Mouse (Mus musculus): ENCODE data around the gene Eef1akmt4. TPM values are rescaled to one million over a fixed set of nuclear protein-coding genes. Genes with fewer than 3 reads are reported as not detected.

Eef1akmt4 gene
- polyA plus RNA-seq, 1 experiment from 2014 or later = 34.7 TPM

GRCm38 (mm10) chr16:20596687-20597441, 14.5 kb upstream of the Eef1akmt4 start:
- Histone ChIP-seq H3K4me1 (ENCODE audit: control insufficient read depth, insufficient read depth, low read length) (no peaks in the 10 kb centered on the region), H3K27me3 (replicated peaks; ENCODE audit: control insufficient read depth, insufficient read depth, low read length) (peaks cover 5% of the 10 kb centered on the region), H3K4me3 (ENCODE audit: low read length) (no peak overlapping the region), H3K27ac (ENCODE audit: low read length) (no peak overlapping the region), H3K36me3 (ENCODE audit: control insufficient read depth, insufficient read depth, low read length) (no peaks in the 10 kb centered on the region), H3K4me2 (ENCODE audit: low read depth, low read length) (no peak overlapping the region), H3K9me3 (ENCODE audit: control insufficient read depth, low read length) (no peaks in the 10 kb centered on the region), H3K9ac (ENCODE audit: low read depth, low read length) (no peak overlapping the region)
- 55% methylated on average over 7 of the region's 7 CpGs for WGBS
- ATAC-seq = 0 out of 2 replicates have a peak, but pooled peaks have one; percentile 6

DNA sequence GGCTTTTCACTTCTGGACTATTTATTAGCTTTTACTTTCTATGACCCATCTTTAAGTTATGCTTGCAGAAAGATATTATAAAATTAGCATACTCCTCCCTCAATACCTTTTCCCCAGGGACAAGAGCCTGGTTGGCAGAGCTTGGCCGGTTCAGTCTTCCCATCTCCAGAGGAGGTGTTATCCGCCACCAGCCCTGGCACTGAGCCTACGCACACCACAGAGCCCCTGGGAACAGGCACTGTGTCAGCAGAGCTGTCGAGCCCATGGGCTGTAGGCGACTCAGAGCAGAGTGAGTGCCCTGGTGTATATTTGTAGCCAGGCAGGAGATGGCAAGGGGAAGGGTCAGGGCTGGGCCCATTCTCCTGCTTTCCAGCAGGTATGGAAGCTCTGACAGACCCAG, 10.9 kb upstream of the Eef1akmt4 start:
- no peak overlapping the region for H3K27ac ChIP-seq (ENCODE audit: low read length)
- H3K9ac ChIP-seq (ENCODE audit: low read depth, low read length) = no peak overlapping the region
- no peak for ATAC-seq
- H3K27me3 ChIP-seq (replicated peaks; ENCODE audit: control insufficient read depth, insufficient read depth, low read length) = no peaks in the 10 kb centered on the region
- no peak overlapping the region for H3K4me3 ChIP-seq (ENCODE audit: low read length)
- 76% methylated on average over 5 of the region's 5 CpGs for WGBS
- no peak overlapping the region for H3K4me2 ChIP-seq (ENCODE audit: low read depth, low read length)
- H3K36me3 ChIP-seq (ENCODE audit: control insufficient read depth, insufficient read depth, low read length) = no peaks in the 10 kb centered on the region; the same call in 1 of the 2 replicates
- H3K4me1 ChIP-seq (ENCODE audit: control insufficient read depth, insufficient read depth, low read length) = no peaks in the 10 kb centered on the region
- no peaks in the 10 kb centered on the region for H3K9me3 ChIP-seq (ENCODE audit: control insufficient read depth, low read length)

GRCm38 (mm10) chr16:20604705-20605104, 6.7 kb upstream of the Eef1akmt4 start:
- Histone ChIP-seq H3K27me3 (replicated peaks; ENCODE audit: control insufficient read depth, insufficient read depth, low read length) (no peaks in the 10 kb centered on the region), H3K9me3 (ENCODE audit: control insufficient read depth, low read length) (no peaks in the 10 kb centered on the region), H3K4me3 (ENCODE audit: low read length) (no peak overlapping the region), H3K9ac (ENCODE audit: low read depth, low read length) (no peak overlapping the region), H3K4me1 (ENCODE audit: control insufficient read depth, insufficient read depth, low read length) (0 out of 2 replicates have a peak, but pooled peaks cover 3% of the 10 kb centered on the region), H3K36me3 (ENCODE audit: control insufficient read depth, insufficient read depth, low read length) (peaks cover 6% of the 10 kb centered on the region), H3K4me2 (ENCODE audit: low read depth, low read length) (no peak overlapping the region), H3K27ac (ENCODE audit: low read length) (no peak overlapping the region)
- WGBS = 71% methylated on average over 9 of the region's 9 CpGs
- ATAC-seq = no peak

DNA sequence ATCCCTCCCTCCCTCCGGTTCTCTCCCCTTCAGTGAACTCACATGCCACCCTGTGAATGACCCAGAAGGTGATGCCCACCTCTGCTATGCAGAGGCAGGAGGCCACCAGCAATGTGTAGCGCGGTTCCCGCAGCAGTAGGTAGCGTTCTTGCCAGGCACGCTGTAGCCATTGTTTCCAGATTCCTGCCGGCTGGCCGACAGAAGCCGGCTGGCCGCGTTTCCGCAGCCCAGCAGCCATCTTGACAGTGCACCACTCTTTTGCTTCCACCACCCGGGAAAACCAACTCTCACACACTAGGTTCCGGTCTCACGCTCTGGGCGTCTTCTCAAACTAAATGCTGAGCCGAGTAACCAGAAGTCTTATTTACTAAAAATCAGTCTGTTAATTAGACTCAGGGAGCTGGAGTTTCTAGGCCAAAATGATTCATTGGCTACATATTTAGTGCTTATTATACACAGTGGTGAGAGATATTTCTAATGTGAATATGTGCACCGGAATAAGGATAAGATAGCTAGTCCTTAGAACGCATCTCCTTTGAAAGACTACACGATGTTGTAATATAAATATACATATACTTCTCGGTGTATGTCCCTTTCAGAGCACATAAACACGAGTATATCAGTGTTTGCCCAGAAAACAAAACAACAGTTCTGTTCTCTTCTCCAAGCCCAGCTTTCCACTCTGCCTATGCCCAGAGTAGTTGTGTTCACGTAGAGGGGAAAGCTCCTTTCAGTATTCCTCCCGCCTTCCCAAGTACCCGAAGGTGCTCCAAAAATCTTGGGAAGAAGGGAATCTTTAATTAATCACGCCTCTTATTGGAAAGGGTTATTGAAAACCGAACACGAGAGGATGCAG, 664 bp upstream of the Eef1akmt4 start:
- Histone ChIP-seq H3K9ac (ENCODE audit: low read depth, low read length) (peak overlapping the region; percentile 86), H3K4me1 (ENCODE audit: control insufficient read depth, insufficient read depth, low read length) (peaks cover 11% of the 10 kb centered on the region; the same call in 1 of the 2 replicates), H3K36me3 (ENCODE audit: control insufficient read depth, insufficient read depth, low read length) (peaks cover 6% of the 10 kb centered on the region; the same call in 1 of the 2 replicates), H3K9me3 (ENCODE audit: control insufficient read depth, low read length) (no peaks in the 10 kb centered on the region), H3K4me3 (ENCODE audit: low read length) (peak overlapping the region; percentile 91), H3K27ac (ENCODE audit: low read length) (peak overlapping the region; percentile 83), H3K4me2 (ENCODE audit: low read depth, low read length) (peak overlapping the region; percentile 85), H3K27me3 (replicated peaks; ENCODE audit: control insufficient read depth, insufficient read depth, low read length) (no peaks in the 10 kb centered on the region)
- peak; percentile 62 for ATAC-seq
- under 1% methylated on average over 28 of the region's 28 CpGs for WGBS

DNA sequence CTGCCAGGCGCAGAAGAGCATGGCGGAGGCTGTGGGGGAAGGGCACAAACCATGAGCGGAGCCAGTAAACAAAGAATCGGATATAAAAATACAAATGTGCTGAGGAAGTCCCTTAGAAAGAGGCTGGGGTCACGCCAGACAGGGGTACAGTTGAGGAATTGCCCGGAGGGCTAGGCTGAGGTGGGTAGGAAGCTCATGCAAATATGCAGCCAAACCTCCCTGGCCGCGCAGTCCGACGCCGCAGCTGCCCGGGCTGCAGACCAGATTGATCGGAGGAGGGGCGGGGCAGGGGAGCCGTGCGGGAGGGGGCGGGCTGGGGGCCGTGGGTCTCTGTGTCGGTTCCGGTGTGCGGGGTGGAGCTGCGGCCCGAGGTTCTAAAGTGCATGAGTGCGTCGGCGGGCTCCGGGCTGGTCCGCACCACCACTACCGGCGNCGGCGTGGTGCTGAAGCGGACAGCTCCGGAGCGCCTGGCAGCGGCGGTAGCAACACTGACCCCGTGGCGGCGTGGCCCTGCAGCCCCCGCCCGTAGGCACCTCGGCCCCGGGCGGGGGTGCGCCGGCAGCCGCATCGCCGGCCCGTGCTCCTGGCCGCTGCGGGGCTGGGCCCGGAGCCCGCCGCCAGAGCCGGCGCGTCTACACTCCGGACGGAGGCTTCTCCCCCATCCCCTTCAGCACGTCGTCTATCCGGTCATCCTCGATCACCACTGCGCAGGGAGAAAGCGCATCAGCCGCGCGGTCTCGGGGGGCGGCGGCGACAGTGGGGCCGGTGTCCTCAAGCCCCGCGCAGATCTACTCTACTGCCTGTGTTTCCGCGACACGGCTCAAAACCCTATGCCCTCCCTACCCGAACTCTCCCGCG, 8.4 kb downstream of the Eef1akmt4 start:
- peak overlapping the region; percentile 76 for H3K4me3 ChIP-seq (ENCODE audit: low read length)
- no peaks in the 10 kb centered on the region for H3K36me3 ChIP-seq (ENCODE audit: control insufficient read depth, insufficient read depth, low read length)
- H3K9ac ChIP-seq (ENCODE audit: low read depth, low read length) = no peak overlapping the region
- no peak overlapping the region for H3K27ac ChIP-seq (ENCODE audit: low read length)
- peak overlapping the region; percentile 99 for H3K4me2 ChIP-seq (ENCODE audit: low read depth, low read length)
- peaks cover 14% of the 10 kb centered on the region for H3K27me3 ChIP-seq (replicated peaks; ENCODE audit: control insufficient read depth, insufficient read depth, low read length)
- H3K9me3 ChIP-seq (ENCODE audit: control insufficient read depth, low read length) = no peaks in the 10 kb centered on the region
- peaks cover 14% of the 10 kb centered on the region for H3K4me1 ChIP-seq (ENCODE audit: control insufficient read depth, insufficient read depth, low read length)
- WGBS = 2% methylated on average over 80 of the region's 83 CpGs
- peak; percentile 49 for ATAC-seq

DNA sequence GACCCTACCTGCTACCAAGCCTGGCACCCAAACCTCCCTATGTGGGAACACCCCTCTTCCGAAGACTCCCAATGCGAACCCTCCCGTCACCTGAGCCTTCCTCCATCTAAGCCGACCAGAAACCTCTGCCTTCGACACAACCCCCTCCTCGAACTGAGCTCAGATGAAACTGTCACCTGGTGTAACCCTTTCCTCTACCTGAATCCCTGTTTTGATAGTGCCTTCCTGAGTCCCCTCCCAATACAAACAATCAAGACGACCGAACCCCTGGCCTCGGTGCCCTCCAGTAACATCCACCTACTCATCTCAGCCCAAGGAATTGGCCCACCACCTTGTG, 9.0 kb downstream of the Eef1akmt4 start:
- peak overlapping the region; percentile 76 for H3K4me3 ChIP-seq (ENCODE audit: low read length)
- peaks cover 14% of the 10 kb centered on the region for H3K27me3 ChIP-seq (replicated peaks; ENCODE audit: control insufficient read depth, insufficient read depth, low read length)
- H3K36me3 ChIP-seq (ENCODE audit: control insufficient read depth, insufficient read depth, low read length) = no peaks in the 10 kb centered on the region
- no peak overlapping the region for H3K27ac ChIP-seq (ENCODE audit: low read length)
- no peak for ATAC-seq
- H3K4me2 ChIP-seq (ENCODE audit: low read depth, low read length) = peak overlapping the region; percentile 99
- H3K9me3 ChIP-seq (ENCODE audit: control insufficient read depth, low read length) = no peaks in the 10 kb centered on the region
- 2% methylated on average over 9 of the region's 9 CpGs for WGBS
- no peak overlapping the region for H3K9ac ChIP-seq (ENCODE audit: low read depth, low read length)
- H3K4me1 ChIP-seq (ENCODE audit: control insufficient read depth, insufficient read depth, low read length) = peaks cover 14% of the 10 kb centered on the region

DNA sequence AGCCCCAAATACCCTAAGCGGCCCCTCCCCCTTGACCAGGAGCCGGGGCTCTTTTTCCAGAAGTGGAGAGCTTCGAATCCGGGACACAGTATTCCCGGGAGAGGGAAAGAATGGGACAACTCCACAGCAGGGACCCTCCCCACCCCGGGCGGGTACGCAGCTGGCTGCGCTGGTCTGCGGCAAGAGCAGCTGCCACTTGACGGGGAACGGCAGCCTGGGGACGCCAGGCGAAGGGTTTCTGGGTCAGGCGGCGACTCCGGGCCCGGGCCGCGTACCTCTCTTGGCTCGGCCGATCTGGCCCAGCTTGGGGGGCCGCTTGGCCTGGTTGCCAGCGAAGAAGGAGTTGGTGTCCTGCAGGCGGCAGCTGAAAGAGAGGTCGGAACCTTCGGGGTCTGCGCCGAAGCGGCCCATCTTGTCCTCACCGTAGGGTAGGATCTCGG, 9.4 kb downstream of the Eef1akmt4 start:
- peak; percentile 14 for ATAC-seq
- H3K27me3 ChIP-seq (replicated peaks; ENCODE audit: control insufficient read depth, insufficient read depth, low read length) = peaks cover 14% of the 10 kb centered on the region
- no peak overlapping the region; the same call in 1 of the 2 replicates for H3K27ac ChIP-seq (ENCODE audit: low read length)

GRCm38 (mm10) chr16:20621191-20621990, 10.0 kb downstream of the Eef1akmt4 start, which contains the start of gene Camk2n2:
TSS of gene Camk2n2 (minus strand) at chr16:20621287.
- under 1% methylated on average over 81 of the region's 92 CpGs for WGBS
- H3K4me2 ChIP-seq (ENCODE audit: low read depth, low read length) = peak within 1 kb of the TSS; percentile 99
- peaks cover 14% of the 10 kb centered on the region for H3K27me3 ChIP-seq (replicated peaks; ENCODE audit: control insufficient read depth, insufficient read depth, low read length)
- peak; percentile 67 for ATAC-seq
- peak within 1 kb of the TSS; percentile 76 for H3K4me3 ChIP-seq (ENCODE audit: low read length)
- H3K9ac ChIP-seq (ENCODE audit: low read depth, low read length) = peak within 1 kb of the TSS; percentile 78
- H3K4me1 ChIP-seq (ENCODE audit: control insufficient read depth, insufficient read depth, low read length) = peaks cover 14% of the 10 kb centered on the region
- peak within 1 kb of the TSS; percentile 22; the same call in 1 of the 2 replicates for H3K27ac ChIP-seq (ENCODE audit: low read length)
- H3K9me3 ChIP-seq (ENCODE audit: control insufficient read depth, low read length) = no peaks in the 10 kb centered on the region
- no peaks in the 10 kb centered on the region for H3K36me3 ChIP-seq (ENCODE audit: control insufficient read depth, insufficient read depth, low read length)

More for the DNA sequence above, 9.4 kb downstream of the Eef1akmt4 start:
- Histone ChIP-seq H3K9ac (ENCODE audit: low read depth, low read length) (peak overlapping the region; percentile 78), H3K36me3 (ENCODE audit: control insufficient read depth, insufficient read depth, low read length) (no peaks in the 10 kb centered on the region), H3K4me3 (ENCODE audit: low read length) (peak overlapping the region; percentile 76), H3K4me2 (ENCODE audit: low read depth, low read length) (peak overlapping the region; percentile 99), H3K4me1 (ENCODE audit: control insufficient read depth, insufficient read depth, low read length) (peaks cover 14% of the 10 kb centered on the region), H3K9me3 (ENCODE audit: control insufficient read depth, low read length) (no peaks in the 10 kb centered on the region)
- WGBS = under 1% methylated on average over 32 of the region's 32 CpGs
